In the genomic region with DNA sequence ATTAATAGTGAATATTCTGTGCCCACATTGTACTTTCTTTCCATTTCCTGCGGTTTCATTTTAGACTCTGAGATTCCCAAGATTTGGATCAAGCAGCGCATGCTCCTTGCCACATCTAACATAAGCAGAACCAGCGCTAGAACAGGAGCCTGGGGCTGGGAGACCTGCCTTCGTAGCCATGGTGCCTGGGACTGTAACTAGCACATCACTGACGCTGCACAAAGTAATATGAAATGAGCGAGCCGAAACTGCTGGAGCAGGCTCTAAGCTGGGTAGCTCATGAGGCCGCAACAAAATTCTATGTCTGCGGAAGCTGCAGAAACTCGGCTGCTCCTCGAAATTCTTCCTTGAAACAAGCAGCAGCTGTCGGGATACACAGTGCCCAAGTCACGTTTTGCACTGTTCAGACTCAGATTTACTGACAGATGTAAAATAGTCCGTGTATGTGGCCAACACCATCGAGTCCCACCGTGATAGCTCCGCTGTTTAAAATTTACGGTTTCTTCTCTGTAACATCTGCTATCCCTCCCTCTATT, we compare ENCODE assay signal across 17 mouse cellular contexts. TPM values are rescaled to one million over a fixed set of nuclear protein-coding genes. Genes with fewer than 3 reads are reported as not detected.
DNase-seq lines count a peak whose midpoint lies in the region; ATAC-seq and TF ChIP-seq lines count a peak whose summit lies in the region.
"Had no signal": no experiment of that assay in that cellular context is flagged by ENCODE, and none has a peak within 500 bp of the region (broad histone marks: within the 10 kb centered on the region; RNA-seq: fewer than 3 reads in every experiment).

No protein-coding gene starts in this region.

- no peaks in the 10 kb centered on the region for H3K36me3 ChIP-seq in hindbrain, postnatal 0 days (ENCODE audit: insufficient read depth, low read length)
- H3K36me3 ChIP-seq in hindbrain, embryonic 12.5 days = no peaks in the 10 kb centered on the region
- H3K36me3 ChIP-seq: forebrain, embryonic 15.5 days; kidney, embryonic 15.5 days; limb, embryonic 13.5 days; stomach, embryonic 15.5 days had no signal

- no peak overlapping the region for H3K27ac ChIP-seq in hindbrain, postnatal 0 days
- H3K27ac ChIP-seq in hindbrain, embryonic 12.5 days = no peak overlapping the region
- H3K27ac ChIP-seq: forebrain, embryonic 15.5 days; kidney, embryonic 15.5 days; limb, embryonic 13.5 days; stomach, embryonic 15.5 days had no signal

- peak; percentile 34 for DNase-seq in hindbrain, postnatal 0 days (ENCODE audit: low spot score)
- peak; percentile 39 to 60 for DNase-seq in right cerebral cortex, postnatal 10 days (ENCODE audit: low spot score in 2 of 2)
- DNase-seq in right cerebral cortex, postnatal 25 days = no peak
- peak; percentile 40 to 75 for DNase-seq in left cerebral cortex, postnatal 14 days (ENCODE audit: low spot score in 2 of 2)
- no peak for DNase-seq in cerebellum, postnatal 25 days
- DNase-seq: B cell, adult 2 months; cerebellum, adult 11-12 months; thymus, postnatal 14 days had no signal

- H3K9me3 ChIP-seq in hindbrain, postnatal 0 days (ENCODE audit: low read length) = no peaks in the 10 kb centered on the region
- no peaks in the 10 kb centered on the region for H3K9me3 ChIP-seq in hindbrain, embryonic 12.5 days (replicated peaks)
- H3K9me3 ChIP-seq: forebrain, embryonic 15.5 days; kidney, embryonic 15.5 days; limb, embryonic 13.5 days; stomach, embryonic 15.5 days had no signal

- H3K27me3 ChIP-seq in hindbrain, postnatal 0 days (ENCODE audit: insufficient read depth, low read length) = no peaks in the 10 kb centered on the region
- no peaks in the 10 kb centered on the region for H3K27me3 ChIP-seq in hindbrain, embryonic 12.5 days
- H3K27me3 ChIP-seq: forebrain, embryonic 15.5 days; kidney, embryonic 15.5 days; limb, embryonic 13.5 days; stomach, embryonic 15.5 days had no signal

- WGBS in hindbrain, postnatal 0 days = 69% methylated on average over 18 of the region's 18 CpGs
- 87% methylated on average over 18 of the region's 18 CpGs for WGBS in hindbrain, embryonic 12.5 days

- intact Hi-C loops in left cerebral cortex, postnatal 14 days (cut with DNase I) = no loop called here

- no peak for TF ChIP-seq CTCF in hindbrain, postnatal 0 days (IDR thresholded peaks at IDR 0.05; ENCODE audit: low read depth)

- no peak overlapping the region for H3K4me2 ChIP-seq in hindbrain, postnatal 0 days (ENCODE audit: low read depth, low read length)
- H3K4me2 ChIP-seq in hindbrain, embryonic 12.5 days (replicated peaks) = no peak overlapping the region
- H3K4me2 ChIP-seq: forebrain, embryonic 15.5 days; kidney, embryonic 15.5 days; limb, embryonic 13.5 days; stomach, embryonic 15.5 days had no signal

- no peak overlapping the region for H3K9ac ChIP-seq in hindbrain, postnatal 0 days (replicated peaks; ENCODE audit: low read length)
- H3K9ac ChIP-seq in hindbrain, embryonic 12.5 days = no peak overlapping the region
- H3K9ac ChIP-seq: forebrain, embryonic 15.5 days; kidney, embryonic 15.5 days; limb, embryonic 13.5 days; stomach, embryonic 15.5 days had no signal

- no peak for ATAC-seq in hindbrain, postnatal 0 days
- no peak for ATAC-seq in hindbrain, embryonic 12.5 days (ENCODE audit: low FRiP score)
- no peak for ATAC-seq in cerebellum, adult (ENCODE audit: insufficient number of reproducible peaks, low FRiP score, low TSS enrichment)
- ATAC-seq: forebrain, embryonic 15.5 days; midbrain, embryonic 16.5 days had no signal

- H3K4me1 ChIP-seq in hindbrain, postnatal 0 days (ENCODE audit: insufficient read depth, low read length) = no peaks in the 10 kb centered on the region
- H3K4me1 ChIP-seq in hindbrain, embryonic 12.5 days = no peaks in the 10 kb centered on the region
- H3K4me1 ChIP-seq: forebrain, embryonic 15.5 days; kidney, embryonic 15.5 days; limb, embryonic 13.5 days; stomach, embryonic 15.5 days had no signal

- H3K4me3 ChIP-seq in hindbrain, postnatal 0 days (ENCODE audit: low read length) = no peak overlapping the region
- no peak overlapping the region for H3K4me3 ChIP-seq in hindbrain, embryonic 12.5 days
- H3K4me3 ChIP-seq: forebrain, embryonic 15.5 days; kidney, embryonic 15.5 days; limb, embryonic 13.5 days; stomach, embryonic 15.5 days had no signal

RNA-seq across cellular contexts. Expression of a gene that starts 31.4 kb away (rescaled TPM):
- total RNA-seq in hindbrain, postnatal 0 days (2014; rRNA removed) = not detected in 2 replicates
- not detected in 2 replicates for polyA plus RNA-seq in hindbrain, postnatal 0 days (2015; fragmentation: Nextera tagmentation; extraction: Ambion mirVana)
- 0.12 TPM in 1 of 2 replicates, not detected in the other for polyA plus RNA-seq in hindbrain, embryonic 12.5 days (2016; fragmentation: Nextera tagmentation; extraction: Ambion mirVana)
- total RNA-seq in left cerebral cortex, postnatal 14 days (2021) = under 1 TPM in 1 of 2 experiments, not detected in 1; 0.30 TPM
- total RNA-seq: adrenal gland, postnatal 4 days; gastrocnemius, postnatal 4 days had no signal
- polyA plus RNA-seq: forebrain, embryonic 15.5 days; midbrain, embryonic 16.5 days had no signal

Comparison
In these comparisons a context has a peak if more than half of its experiments do, and no peak if none do; other contexts are left out.
1. DNase-seq: peak in hindbrain, postnatal 0 days (single experiment), right cerebral cortex, postnatal 10 days (2 of 2) and left cerebral cortex, postnatal 14 days (2 of 2); none in right cerebral cortex, postnatal 25 days (single experiment) and cerebellum, postnatal 25 days (0 of 2).